Mouse (Mus musculus): ENCODE measurements around the gene Nfyc. TPM values are rescaled to one million over a fixed set of nuclear protein-coding genes. Genes with fewer than 3 reads are reported as not detected.

The Nfyc gene
- total RNA-seq, 2 experiments from 2014 or later, result 24.9 to 61.6 TPM

DNA sequence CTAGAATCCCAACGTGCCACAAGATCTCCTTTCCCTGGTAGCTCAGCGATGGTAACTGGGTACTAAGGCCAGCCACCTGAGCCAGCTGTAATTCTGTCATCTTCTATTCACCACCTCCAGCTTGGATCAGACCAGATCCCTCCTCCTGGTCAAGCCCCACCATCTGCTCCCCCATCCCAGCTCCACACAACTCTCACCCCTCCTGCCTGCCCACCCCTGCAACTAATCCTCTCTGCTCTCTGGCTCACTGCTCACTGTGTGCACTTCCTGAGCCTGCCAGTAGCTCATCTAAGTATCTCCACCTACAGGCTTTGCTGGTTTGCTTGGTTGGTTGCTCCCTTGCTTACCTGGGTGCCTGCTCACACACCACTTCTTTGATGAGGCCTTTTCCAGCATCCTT, 109.8 kb downstream of the Nfyc start:
- ATAC-seq (replicated peaks; ENCODE audit: poor library complexity, severe bottlenecking), result no peak

DNA sequence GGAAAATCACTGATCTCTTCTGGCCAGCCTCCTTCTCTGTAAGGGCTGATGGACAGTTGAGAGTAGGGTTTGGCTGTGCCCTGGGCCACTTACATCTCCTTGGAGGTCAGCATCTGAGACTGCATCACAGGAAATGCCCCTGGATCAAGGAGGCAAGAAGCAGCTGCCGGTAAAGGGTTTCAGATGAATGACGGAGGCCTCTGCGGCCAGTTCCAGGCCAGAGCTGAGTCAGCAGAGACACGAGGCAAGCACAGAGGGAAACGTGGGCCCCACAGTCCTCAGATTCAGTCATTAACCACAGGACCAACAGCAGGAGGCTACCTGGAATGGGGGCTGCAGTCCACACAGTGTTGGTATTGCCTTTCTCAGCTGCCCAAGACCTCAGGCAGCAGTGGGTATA, 112.2 kb downstream of the Nfyc start:
- no peak for ATAC-seq (replicated peaks; ENCODE audit: poor library complexity, severe bottlenecking)

DNA sequence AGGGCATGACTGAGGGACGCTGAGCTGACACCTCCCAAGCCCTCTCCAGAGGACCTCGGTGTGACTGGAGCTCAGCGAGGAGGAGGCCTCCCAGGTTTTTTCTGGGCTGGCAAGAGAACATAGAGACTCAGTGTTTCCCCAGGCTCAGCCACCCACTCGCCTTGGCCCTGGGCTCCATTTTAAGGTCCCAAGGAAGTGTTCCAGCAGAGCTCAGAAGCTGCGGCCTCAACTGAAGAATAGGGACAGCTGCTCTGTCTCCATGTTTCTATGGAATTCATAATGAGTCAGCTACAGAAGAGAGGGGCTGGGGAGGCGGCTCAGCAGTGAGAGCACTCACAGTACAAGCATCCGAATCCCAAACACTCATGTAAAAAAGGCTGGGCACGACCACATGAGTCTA, 113.8 kb downstream of the Nfyc start:
- ATAC-seq (replicated peaks; ENCODE audit: poor library complexity, severe bottlenecking), result no peak

DNA sequence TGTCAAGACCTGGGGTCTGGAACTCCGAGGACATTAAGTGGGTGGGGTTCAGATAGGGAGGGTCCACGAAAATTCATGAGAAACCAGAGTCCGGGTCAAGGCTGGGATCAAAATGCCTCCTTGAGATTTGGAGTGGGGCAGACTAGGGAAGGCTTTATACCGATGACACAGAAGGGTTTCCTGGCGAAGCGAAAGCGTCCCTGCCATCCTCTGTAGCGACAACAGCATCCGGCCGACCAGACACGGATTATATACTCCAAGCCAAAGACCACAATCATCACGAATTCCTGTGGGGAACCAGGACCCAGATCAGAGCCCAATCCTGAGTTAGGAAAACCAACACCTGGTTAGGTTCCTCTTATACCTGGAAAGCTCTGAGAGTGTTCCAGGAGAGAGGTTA, 114.6 kb downstream of the Nfyc start:
- ATAC-seq (replicated peaks; ENCODE audit: poor library complexity, severe bottlenecking), result no peak

DNA sequence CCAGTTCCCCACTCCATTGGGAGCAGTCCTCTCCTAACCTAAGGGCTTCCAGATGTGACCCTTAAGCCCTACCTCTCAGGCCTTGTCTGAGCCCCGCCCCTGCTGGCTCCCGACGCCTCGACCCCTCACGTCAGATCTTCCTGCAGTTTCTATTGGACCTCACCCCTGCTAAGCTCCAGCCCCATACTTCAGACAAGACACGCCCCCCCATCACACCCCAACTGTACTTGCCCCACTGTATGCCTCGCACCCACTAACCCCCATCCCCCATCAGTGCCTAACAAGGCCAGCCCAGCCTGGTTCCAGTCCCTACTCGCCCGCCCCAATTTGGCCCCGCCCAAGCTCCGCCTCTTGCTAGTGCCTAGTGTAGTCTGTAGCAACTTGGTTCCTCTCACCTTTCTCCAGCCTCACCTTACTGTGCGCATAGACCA, 115.2 kb downstream of the Nfyc start:
- ATAC-seq (replicated peaks; ENCODE audit: poor library complexity, severe bottlenecking), result peak; percentile 62

DNA sequence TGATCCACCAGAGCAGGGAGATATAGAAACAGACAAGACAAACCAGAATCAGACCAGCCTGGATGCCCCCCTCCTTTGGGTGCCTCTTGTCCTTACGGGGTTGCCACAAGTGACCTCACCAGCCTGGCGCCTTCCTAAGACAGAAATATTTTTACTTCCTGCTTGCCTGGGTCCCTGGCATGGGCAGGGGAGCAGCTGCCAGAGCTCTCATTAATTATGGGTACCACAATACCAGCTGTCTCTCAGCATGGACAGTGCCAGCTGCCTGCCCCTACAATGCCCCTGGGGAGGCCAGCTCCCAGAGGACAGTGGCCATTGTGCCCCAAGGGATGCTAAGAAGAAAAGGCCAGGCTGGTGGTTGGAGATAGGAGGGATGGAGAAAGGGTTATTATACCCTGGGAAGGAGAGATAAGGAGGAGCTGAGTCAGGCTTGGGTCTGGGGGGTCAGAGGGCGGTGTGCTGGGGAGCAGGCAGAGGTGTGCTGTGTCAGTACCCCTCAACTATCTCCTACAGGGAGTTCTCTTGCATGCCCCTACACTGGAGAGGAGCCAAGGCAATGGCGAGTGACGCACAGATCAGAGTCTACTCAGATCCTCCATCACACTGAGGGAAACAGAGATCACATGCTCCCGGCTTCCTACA, 117.4 kb downstream of the Nfyc start:
- no peak for ATAC-seq (replicated peaks; ENCODE audit: poor library complexity, severe bottlenecking)

DNA sequence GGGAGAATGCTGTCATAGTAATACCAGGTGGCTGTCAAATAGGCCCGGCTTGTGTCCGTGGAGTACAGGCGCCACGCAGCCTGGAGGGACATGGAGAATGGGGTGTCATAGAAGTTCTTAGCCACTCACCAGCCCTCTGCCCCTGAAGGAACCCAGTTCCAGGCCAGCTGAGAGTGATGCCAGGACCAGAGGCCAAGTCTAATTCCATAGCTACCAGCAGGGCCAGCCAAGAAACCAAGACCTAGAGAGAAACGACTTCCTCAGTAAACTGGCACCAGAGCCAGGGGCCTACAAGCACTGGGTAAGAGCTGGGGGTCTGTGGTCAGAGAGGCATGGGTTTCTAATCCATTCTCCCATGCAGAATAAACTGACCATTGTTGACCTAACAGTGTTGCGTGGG, 118.4 kb downstream of the Nfyc start:
- ATAC-seq (replicated peaks; ENCODE audit: poor library complexity, severe bottlenecking), result no peak

DNA sequence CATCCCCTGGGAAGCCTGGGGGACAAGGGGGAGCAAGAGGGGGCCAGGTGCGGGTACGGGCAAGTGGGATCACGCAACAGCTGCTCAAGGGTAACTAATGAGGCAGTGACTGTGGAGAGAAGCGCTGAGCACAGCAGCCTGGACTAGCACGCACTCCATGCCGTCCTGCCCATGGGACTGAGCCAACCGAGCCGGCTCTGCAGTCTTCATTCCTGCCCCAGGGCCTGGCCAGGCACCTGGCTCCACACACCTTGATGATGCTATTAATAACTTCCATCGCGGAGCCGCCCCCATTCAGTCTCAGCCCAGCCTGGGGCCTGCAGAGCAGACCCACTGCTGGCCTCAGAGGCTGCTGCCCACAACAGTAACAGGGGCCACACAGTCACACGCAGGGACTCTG, 119.1 kb downstream of the Nfyc start:
- ATAC-seq (replicated peaks; ENCODE audit: poor library complexity, severe bottlenecking), result no peak

Other genes starting within 250 kb of the Nfyc start
- gene Gm8439, start 242.8 kb downstream of the Nfyc start, total RNA-seq (2014; fragmentation: Nextera tagmentation), result not detected in 2 replicates
- gene Gm8439, start 242.8 kb downstream of the Nfyc start, total RNA-seq (2017), result not detected in 2 replicates
- 4.4 TPM in 2 replicates for gene Cited4, start 165.0 kb downstream of the Nfyc start, total RNA-seq (2014; fragmentation: Nextera tagmentation)
- 2.1 and 2.4 TPM in 2 replicates for gene Cited4, start 165.0 kb downstream of the Nfyc start, total RNA-seq (2017)
- gene Kcnq4, start 83.0 kb downstream of the Nfyc start, total RNA-seq (2014; fragmentation: Nextera tagmentation), result 0.96 TPM in 1 of 2 replicates, not detected in the other
- gene Kcnq4, start 83.0 kb downstream of the Nfyc start, total RNA-seq (2017), result not detected in 2 replicates
- not detected in 2 replicates for gene Rims3, start 23.2 kb upstream of the Nfyc start, total RNA-seq (2014; fragmentation: Nextera tagmentation)
- gene Rims3, start 23.2 kb upstream of the Nfyc start, total RNA-seq (2017), result not detected in 2 replicates
- 15.4 and 17.6 TPM in 2 replicates for gene Exo5, start 93.4 kb upstream of the Nfyc start, total RNA-seq (2014; fragmentation: Nextera tagmentation)
- gene Exo5, start 93.4 kb upstream of the Nfyc start, total RNA-seq (2017), result 16.4 and 18.1 TPM in 2 replicates
- 0.66 and 1.1 TPM in 2 replicates for gene Zfp69, start 120.1 kb upstream of the Nfyc start, total RNA-seq (2014; fragmentation: Nextera tagmentation)
- 0.43 and 0.77 TPM in 2 replicates for gene Zfp69, start 120.1 kb upstream of the Nfyc start, total RNA-seq (2017)
- gene Smap2, start 185.7 kb upstream of the Nfyc start, total RNA-seq (2014; fragmentation: Nextera tagmentation), result 44.9 and 53.4 TPM in 2 replicates
- gene Smap2, start 185.7 kb upstream of the Nfyc start, total RNA-seq (2017), result 16.4 and 18.2 TPM in 2 replicates
- not detected in 2 replicates for gene Col9a2, start 207.8 kb upstream of the Nfyc start, total RNA-seq (2014; fragmentation: Nextera tagmentation)
- gene Col9a2, start 207.8 kb upstream of the Nfyc start, total RNA-seq (2017), result not detected in 2 replicates